Mouse (Mus musculus) c-Kit-positive CD71-positive TER-119-positive erythroid progenitor cells, embryonic 14.5 days (primary cell): ENCODE results near the gene Defa35.
"Not testable (repeated sequence)": the region's sequence is repeated elsewhere in the genome, so short reads cannot be mapped to it uniquely, and the experiment has no call there.

Source experiments
- DNase-seq: peaks from one replicate; pipeline ENCODE4 v3.0.0-alpha.2; 2013; ENCODE audit warnings: low spot score

Gene Defa35

GRCm38 (mm10) chr8:21064738-21065137, at the start of gene Defa35:
Gene Defa35 (plus strand): TSS chr8:21065038.
- not testable (repeated sequence) for DNase-seq

DNA sequence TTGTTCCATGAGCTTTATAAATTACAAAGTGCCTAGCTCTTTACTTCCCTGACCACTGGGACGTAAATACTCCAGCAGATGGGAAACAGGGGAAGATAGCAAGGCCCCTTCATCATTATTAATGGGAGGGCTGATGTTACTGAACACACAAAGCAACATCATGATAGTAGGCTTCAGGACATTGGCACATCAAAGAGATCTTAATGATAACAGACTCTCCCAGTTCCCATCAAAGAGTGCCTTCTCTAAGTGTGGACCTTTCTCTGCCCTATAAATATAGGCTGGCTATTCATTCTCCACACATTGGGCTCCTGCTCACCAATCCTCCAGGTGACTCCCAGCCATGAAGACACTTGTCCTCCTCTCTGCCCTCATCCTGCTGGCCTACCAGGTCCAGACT, 39.6 kb upstream of the Defa35 start, which contains the start of gene Defa21:
Defa21 (plus strand) TSS at position 301 of the 400 bp plus-strand sequence.
- not testable (repeated sequence) for DNase-seq

- not testable (repeated sequence) for DNase-seq
Measured at GRCm38 (mm10) chr8:21054747-21055146, 10.1 kb upstream of the Defa35 start, which contains the start of gene Defa23. Gene Defa23 (plus strand): TSS chr8:21055047.

DNA sequence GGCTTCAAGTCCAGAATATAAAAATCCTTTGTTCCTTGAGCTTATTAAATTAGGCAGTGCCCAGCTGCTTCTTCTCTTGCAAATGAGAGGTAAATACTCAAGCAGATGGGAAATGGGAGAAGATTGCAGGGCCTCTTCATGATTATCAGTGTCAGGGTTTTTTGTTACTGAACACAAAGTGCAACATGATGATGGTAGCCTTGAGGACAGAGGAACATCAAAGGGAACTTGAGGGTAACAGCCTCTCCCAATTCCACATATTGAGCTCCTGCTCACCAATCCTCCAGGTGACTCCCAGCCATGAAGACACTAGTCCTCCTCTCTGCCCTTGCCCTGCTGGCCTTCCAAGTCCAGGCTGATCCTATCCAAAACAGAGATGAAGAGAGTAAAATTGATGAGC, 19.3 kb downstream of the Defa35 start, which contains the start of gene Defa25:
Defa25 (plus strand) TSS at position 301 of the 400 bp plus-strand sequence.
- not testable (repeated sequence) for DNase-seq

- DNase-seq = no peak
Measured at GRCm38 (mm10) chr8:21093106-21093505, 28.3 kb downstream of the Defa35 start.

- DNase-seq = not testable (repeated sequence)
Measured at GRCm38 (mm10) chr8:21095950-21096349, 31.1 kb downstream of the Defa35 start, which contains the start of gene Gm14851. Gene Gm14851 (minus strand): TSS chr8:21096050.
